Mouse (Mus musculus) telencephalon, adult 2 months (tissue): ENCODE data around the gene Fam69a.

Source experiments
- DNase-seq: peaks from one replicate; pipeline ENCODE4 v3.0.0-alpha.2; 2011; ENCODE audit warnings: low read depth, low spot score

Fam69a gene

GRCm38 (mm10) chr5:107863971-107864370 lies 122.9 kb downstream of the Fam69a start:
- DNase-seq: no peak

- DNase-seq: no peak
These were observed 127.9 kb downstream of the Fam69a start for GRCm38 (mm10) chr5:107858963-107859362.
